Mouse (Mus musculus): ENCODE measurements around the gene Polg2. TPM values are rescaled to one million over a fixed set of nuclear protein-coding genes. Genes with fewer than 3 reads are reported as not detected.

The Polg2 gene
- total RNA-seq (2023) = 78.0 TPM

DNA sequence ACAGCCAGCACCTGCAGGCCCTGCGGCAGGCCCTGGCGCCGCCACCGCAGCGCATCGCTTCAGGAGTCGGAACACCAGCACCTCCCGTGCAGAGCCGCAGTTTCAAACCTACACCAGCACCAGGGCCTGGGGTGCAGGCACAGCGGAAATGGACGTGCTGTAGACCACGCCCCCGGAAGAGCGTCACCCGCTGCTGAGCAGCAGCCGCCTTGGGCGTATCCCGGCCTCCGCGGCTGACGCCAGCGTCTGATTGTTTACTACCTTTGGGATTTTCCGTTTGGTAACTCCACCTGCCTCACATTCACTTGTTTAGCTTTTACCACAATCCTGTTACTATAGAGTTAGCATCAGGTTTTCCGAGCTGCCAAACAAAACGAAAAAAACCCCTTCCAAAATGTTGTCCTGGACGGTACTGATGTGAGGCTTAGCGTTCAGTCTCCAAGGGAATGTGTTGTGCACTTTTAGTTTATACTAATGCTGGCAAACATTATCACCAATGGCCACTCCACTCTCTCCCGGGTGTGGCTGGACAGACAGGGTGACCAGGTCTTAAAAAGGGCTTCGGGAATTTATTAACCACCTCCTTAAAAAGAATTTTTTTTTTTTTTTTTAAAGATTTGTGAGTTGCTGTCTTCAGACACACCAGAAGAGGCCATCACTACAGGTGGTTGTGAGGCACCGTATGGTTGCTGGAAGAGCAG is at the start of gene Polg2:
Gene Polg2 (minus strand): TSS at position 150 of the 701 bp plus-strand sequence.

GRCm38 (mm10) chr11:106788775-106789459 is 9.6 kb upstream of the Polg2 start, which contains the start of the genes Ddx5 and Cep95:
TSS of gene Ddx5 (minus strand) at chr11:106789185.
TSS of gene Cep95 (plus strand) at chr11:106789252.

GRCm38 (mm10) chr11:106751039-106752018 is 28.0 kb downstream of the Polg2 start, which contains the start of gene Milr1:
TSS of gene Milr1 (plus strand) at chr11:106751226.

GRCm38 (mm10) chr11:106750121-106750751 is 29.1 kb downstream of the Polg2 start, which contains the start of gene Pecam1:
TSS of gene Pecam1 (minus strand) at chr11:106750628.

Other genes starting within 250 kb of the Polg2 start
- 44.3 TPM for gene Tex2, start 166.1 kb downstream of the Polg2 start, total RNA-seq (2023)
- 217 TPM for gene Pecam1, start 28.9 kb downstream of the Polg2 start, total RNA-seq (2023)
- gene Milr1, start 28.3 kb downstream of the Polg2 start, total RNA-seq (2023) = 8.6 TPM
- gene Ddx5, start 9.6 kb upstream of the Polg2 start, total RNA-seq (2023) = 2,875 TPM
- gene Cep95, start 9.7 kb upstream of the Polg2 start, total RNA-seq (2023) = 29.2 TPM
- gene Smurf2, start 141.2 kb upstream of the Polg2 start, total RNA-seq (2023) = 68.3 TPM
- 15.0 TPM for gene Kpna2, start 220.0 kb upstream of the Polg2 start, total RNA-seq (2023)
- 0.53 TPM for gene 1810010H24Rik, start 246.1 kb upstream of the Polg2 start, total RNA-seq (2023)

Data from CD4-positive naive resting alpha-beta T cell, adult 76 days (primary cell).